Comparison of ENCODE assay signal across 9 mouse cellular contexts in the genomic region with DNA sequence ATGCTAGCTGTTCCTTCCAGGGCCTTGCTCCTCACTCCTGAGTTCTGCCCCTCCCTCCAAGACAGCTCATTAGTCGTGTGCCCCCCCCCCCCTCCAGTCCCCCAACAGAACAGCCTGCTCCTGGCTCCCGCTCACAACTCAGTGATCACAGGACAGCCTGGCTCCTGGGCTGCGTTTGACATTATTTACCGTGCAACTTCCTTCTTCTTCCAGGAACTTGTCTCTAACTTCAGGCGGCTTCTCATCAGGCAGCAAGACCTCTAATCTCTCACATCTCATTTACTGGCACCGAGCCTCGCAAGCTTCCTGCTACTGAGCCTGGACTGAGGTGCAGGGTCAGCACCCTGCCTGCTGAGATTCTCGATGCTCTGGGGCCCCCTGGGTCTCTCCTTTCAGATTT. TPM values are rescaled to one million over a fixed set of nuclear protein-coding genes. Genes with fewer than 3 reads are reported as not detected.
DNase-seq lines count a peak whose midpoint lies in the region; ATAC-seq lines count a peak whose summit lies in the region.
"Had no signal": no experiment of that assay in that cellular context is flagged by ENCODE, and none has a peak within 500 bp of the region (broad histone marks: within the 10 kb centered on the region; RNA-seq: fewer than 3 reads in every experiment).

No protein-coding gene starts in this region.

- no peak for ATAC-seq in heart, embryonic 15.5 days (replicated peaks; ENCODE audit: insufficient number of reproducible peaks, insufficient read depth, low FRiP score, low read depth)
- ATAC-seq in limb, embryonic 15.5 days (ENCODE audit: insufficient number of reproducible peaks, low FRiP score, low TSS enrichment, low read depth): no peak
- ATAC-seq in cerebellum, adult (ENCODE audit: insufficient number of reproducible peaks, low FRiP score, low TSS enrichment): no peak

- H3K36me3 ChIP-seq in heart, embryonic 15.5 days: no peaks in the 10 kb centered on the region
- no peaks in the 10 kb centered on the region for H3K36me3 ChIP-seq in limb, embryonic 15.5 days
- H3K36me3 ChIP-seq: neural tube, embryonic 13.5 days had no signal

- no peak overlapping the region for H3K4me3 ChIP-seq in heart, embryonic 15.5 days
- no peak overlapping the region for H3K4me3 ChIP-seq in limb, embryonic 15.5 days
- H3K4me3 ChIP-seq: neural tube, embryonic 13.5 days had no signal

- peak overlapping the region; percentile 50 for H3K27ac ChIP-seq in heart, embryonic 15.5 days
- H3K27ac ChIP-seq in limb, embryonic 15.5 days: peak overlapping the region; percentile 61; the same call in 1 of the 2 replicates
- H3K27ac ChIP-seq: neural tube, embryonic 13.5 days had no signal

- H3K9me3 ChIP-seq in heart, embryonic 15.5 days (replicated peaks): no peaks in the 10 kb centered on the region
- H3K9me3 ChIP-seq in limb, embryonic 15.5 days: no peaks in the 10 kb centered on the region
- H3K9me3 ChIP-seq: neural tube, embryonic 13.5 days had no signal

- WGBS in heart, embryonic 15.5 days: 18% methylated on average over 8 of the region's 8 CpGs
- 20% methylated on average over 8 of the region's 8 CpGs for WGBS in limb, embryonic 15.5 days

- H3K4me1 ChIP-seq in heart, embryonic 15.5 days (replicated peaks): peaks cover 45% of the 10 kb centered on the region
- H3K4me1 ChIP-seq in limb, embryonic 15.5 days: peaks cover 49% of the 10 kb centered on the region

- H3K4me2 ChIP-seq in heart, embryonic 15.5 days: no peak overlapping the region
- no peak overlapping the region for H3K4me2 ChIP-seq in limb, embryonic 15.5 days
- H3K4me2 ChIP-seq: neural tube, embryonic 13.5 days had no signal

- H3K27me3 ChIP-seq in heart, embryonic 15.5 days: no peaks in the 10 kb centered on the region; the same call in 1 of the 2 replicates
- no peaks in the 10 kb centered on the region for H3K27me3 ChIP-seq in limb, embryonic 15.5 days

- H3K9ac ChIP-seq in heart, embryonic 15.5 days: no peak overlapping the region
- H3K9ac ChIP-seq in limb, embryonic 15.5 days: no peak overlapping the region
- H3K9ac ChIP-seq: neural tube, embryonic 13.5 days had no signal

- DNase-seq in cerebellum, adult 9-10 months: peak; percentile 20
- DNase-seq in cerebellum, postnatal 36 days: no peak
- peak; percentile 60 for DNase-seq in CD4-positive helper T cell, adult 2 months (ENCODE audit: low read depth, low spot score)
- no peak for DNase-seq in Muller cell, postnatal 12 days (ENCODE audit: inconsistent ontology term)
- DNase-seq in cerebellum, postnatal 4 days (ENCODE audit: low spot score in 2 of 2): no peak

RNA-seq across cellular contexts. Expression of gene Tha1, which starts 8.5 kb away (rescaled TPM):
- polyA plus RNA-seq in heart, embryonic 15.5 days (2015; fragmentation: Nextera tagmentation; extraction: Ambion mirVana): 5.5 and 6.4 TPM in 2 replicates
- 3.5 and 4.1 TPM in 2 replicates for polyA plus RNA-seq in limb, embryonic 15.5 days (2015; fragmentation: Nextera tagmentation; extraction: Ambion mirVana)

RNA-seq across cellular contexts. Expression of gene Tmem235, which starts 21.2 kb away (rescaled TPM):
- polyA plus RNA-seq in heart, embryonic 15.5 days (2015; fragmentation: Nextera tagmentation; extraction: Ambion mirVana): not detected in 2 replicates
- polyA plus RNA-seq in limb, embryonic 15.5 days (2015; fragmentation: Nextera tagmentation; extraction: Ambion mirVana): not detected in 2 replicates
- polyA plus RNA-seq: neural tube, embryonic 13.5 days had no signal

RNA-seq across cellular contexts. Expression of gene Birc5, which starts 32.7 kb away (rescaled TPM):
- polyA plus RNA-seq in heart, embryonic 15.5 days (2015; fragmentation: Nextera tagmentation; extraction: Ambion mirVana): 202 and 215 TPM in 2 replicates
- polyA plus RNA-seq in limb, embryonic 15.5 days (2015; fragmentation: Nextera tagmentation; extraction: Ambion mirVana): 240 and 254 TPM in 2 replicates

RNA-seq across cellular contexts. Expression of gene Tk1, which starts 55.9 kb away (rescaled TPM):
- polyA plus RNA-seq in heart, embryonic 15.5 days (2015; fragmentation: Nextera tagmentation; extraction: Ambion mirVana): 92.9 and 102 TPM in 2 replicates
- 119 and 134 TPM in 2 replicates for polyA plus RNA-seq in limb, embryonic 15.5 days (2015; fragmentation: Nextera tagmentation; extraction: Ambion mirVana)

RNA-seq across cellular contexts. Expression of gene Afmid, which starts 56.1 kb away (rescaled TPM):
- 15.1 and 16.6 TPM in 2 replicates for polyA plus RNA-seq in heart, embryonic 15.5 days (2015; fragmentation: Nextera tagmentation; extraction: Ambion mirVana)
- polyA plus RNA-seq in limb, embryonic 15.5 days (2015; fragmentation: Nextera tagmentation; extraction: Ambion mirVana): 4.6 and 4.9 TPM in 2 replicates

Comparison
In these comparisons a context has a peak if more than half of its experiments do, and no peak if none do; other contexts are left out.
1. DNase-seq: peak in cerebellum, adult 9-10 months (single experiment) and CD4-positive helper T cell, adult 2 months (single experiment); none in cerebellum, postnatal 36 days (0 of 2), Muller cell, postnatal 12 days (single experiment) and cerebellum, postnatal 4 days (0 of 2).